Mouse (Mus musculus) forebrain, postnatal 0 days (tissue): ENCODE data around the gene Ccdc117. TPM values are rescaled to one million over a fixed set of nuclear protein-coding genes. Genes with fewer than 3 reads are reported as not detected.

Experiments used
- ATAC-seq: fragments of 200-750 bp; cut with Nextera tagmentation; 2 replicates; pipeline ENCODE4 v1.8.0; 2017; ENCODE audit warnings: mild to moderate bottlenecking, moderate library complexity
- DNase-seq: peaks from one replicate; pipeline ENCODE4 v3.0.0-alpha.2; 2015
- H3K27ac ChIP-seq: fragments of 300-500 bp; sonication (generic); 2 replicates; pipeline ENCODE4 v1.5.1; 2014; ENCODE audit warnings: low read depth, mild to moderate bottlenecking, antibody characterized with exemption, low read length, moderate library complexity, mixed read lengths
- H3K27me3 ChIP-seq: fragments of 300-500 bp; sonication (generic); 2 replicates; pipeline ENCODE4 v1.6.1; 2014; ENCODE audit warnings: mild to moderate bottlenecking, low read length, mixed read lengths; ENCODE audit not compliant: insufficient read depth
- H3K36me3 ChIP-seq: fragments of 300-500 bp; sonication (generic); 2 replicates; pipeline ENCODE4 v1.6.1; 2014; ENCODE audit warnings: mild to moderate bottlenecking, moderate library complexity; ENCODE audit not compliant: insufficient read depth
- H3K4me1 ChIP-seq: fragments of 300-500 bp; sonication (generic); 2 replicates; pipeline ENCODE4 v1.6.1; 2014; ENCODE audit warnings: antibody characterized with exemption; ENCODE audit not compliant: insufficient read depth
- H3K4me2 ChIP-seq: fragments of 300-500 bp; sonication (generic); 2 replicates; pipeline ENCODE4 v1.6.1; 2014; ENCODE audit warnings: low read depth, mild to moderate bottlenecking, moderate library complexity
- H3K4me3 ChIP-seq: fragments of 300-500 bp; sonication (generic); 2 replicates; pipeline ENCODE4 v1.5.1; 2014; ENCODE audit warnings: low read depth, low read length, mixed read lengths
- H3K9ac ChIP-seq: fragments of 300-500 bp; sonication (generic); 2 replicates; pipeline ENCODE4 v1.6.1; 2014; ENCODE audit warnings: mild to moderate bottlenecking
- H3K9me3 ChIP-seq: fragments of 300-500 bp; sonication (generic); 2 replicates; pipeline ENCODE4 v1.6.1; 2016; ENCODE audit warnings: low read length
- CTCF ChIP-seq: sonication (generic); IDR thresholded peaks from 2 replicates; pipeline ENCODE4 v1.5.1; 2016; ENCODE audit warnings: antibody characterized with exemption, control low read depth, low read depth
- WGBS: fragments of 180-500 bp; shearing (Covaris S2); extraction: QIAGEN DNeasy Blood & Tissue Kit; methylation state at CpG from one replicate; pipeline ENCODE4 v1.1.7; 2014; 5-methylcytosine and 5-hydroxymethylcytosine counted together
- polyA plus RNA-seq: library from polyadenylated mRNA; unstranded; fragments of >200 nt; fragmentation: Nextera tagmentation; extraction: Ambion mirVana; gene quantifications from 2 replicates; pipeline ENCODE4 v1.2.1, GENCODE M21; 2015
- total RNA-seq: library from RNA; depleted of rRNA; stranded (reverse); fragments of >200 nt; gene quantifications from 2 replicates; pipeline ENCODE4 v1.2.3, GENCODE M21; 2014

Ccdc117 gene
- total and polyA plus RNA-seq, 2 experiments from 2014 or later: 6.6 to 14.4 TPM

GRCm38 (mm10) chr11:5510099-5510391 lies 31.9 kb downstream of the Ccdc117 start:
- no peaks in the 10 kb centered on the region for H3K36me3 ChIP-seq
- no peak overlapping the region for H3K4me2 ChIP-seq
- H3K4me3 ChIP-seq: no peak overlapping the region
- H3K27me3 ChIP-seq: no peaks in the 10 kb centered on the region
- no peak overlapping the region for H3K27ac ChIP-seq
- DNase-seq: no peak
- no peak overlapping the region for H3K9ac ChIP-seq
- H3K9me3 ChIP-seq: no peaks in the 10 kb centered on the region
- ATAC-seq: no peak
- WGBS: 72% methylated on average over 5 of the region's 5 CpGs
- no peak for TF ChIP-seq CTCF
- H3K4me1 ChIP-seq: no peaks in the 10 kb centered on the region

- H3K9ac ChIP-seq: no peak overlapping the region
- no peaks in the 10 kb centered on the region for H3K27me3 ChIP-seq
- DNase-seq (no peak), ATAC-seq (no peak)
- H3K4me1 ChIP-seq: no peaks in the 10 kb centered on the region
- H3K27ac ChIP-seq: no peak overlapping the region
- no peak overlapping the region for H3K4me3 ChIP-seq
- no peak overlapping the region for H3K4me2 ChIP-seq
- H3K9me3 ChIP-seq: no peaks in the 10 kb centered on the region
- 89% methylated on average over 8 of the region's 8 CpGs for WGBS
- TF ChIP-seq CTCF: no peak
- no peaks in the 10 kb centered on the region for H3K36me3 ChIP-seq
Measured at GRCm38 (mm10) chr11:5509215-5510098, 32.5 kb downstream of the Ccdc117 start.

- 44% methylated on average over 18 of the region's 18 CpGs for WGBS
- Histone ChIP-seq H3K4me1 (no peaks in the 10 kb centered on the region), H3K9ac (no peak overlapping the region), H3K4me2 (no peak overlapping the region), H3K9me3 (no peaks in the 10 kb centered on the region), H3K36me3 (no peaks in the 10 kb centered on the region), H3K4me3 (no peak overlapping the region), H3K27ac (no peak overlapping the region), H3K27me3 (no peaks in the 10 kb centered on the region)
- no peak for TF ChIP-seq CTCF
- ATAC-seq (no peak), DNase-seq (no peak)
Measured at GRCm38 (mm10) chr11:5505856-5506575, 36.0 kb downstream of the Ccdc117 start.

- Histone ChIP-seq H3K4me1 (no peaks in the 10 kb centered on the region), H3K27ac (no peak overlapping the region), H3K4me3 (no peak overlapping the region), H3K9ac (no peak overlapping the region), H3K9me3 (no peaks in the 10 kb centered on the region), H3K36me3 (no peaks in the 10 kb centered on the region), H3K27me3 (no peaks in the 10 kb centered on the region), H3K4me2 (no peak overlapping the region)
- DNase-seq (no peak), ATAC-seq (no peak)
- 82% methylated on average over 10 of the region's 10 CpGs for WGBS
- no peak for TF ChIP-seq CTCF
Measured at GRCm38 (mm10) chr11:5502351-5503051, 39.5 kb downstream of the Ccdc117 start.

GRCm38 (mm10) chr11:5500903-5501741 lies 40.9 kb downstream of the Ccdc117 start:
- DNase-seq (no peak), ATAC-seq (no peak)
- no peak overlapping the region for H3K4me2 ChIP-seq
- TF ChIP-seq CTCF: no peak
- H3K4me3 ChIP-seq: no peak overlapping the region
- WGBS: 80% methylated on average over 13 of the region's 13 CpGs
- H3K9ac ChIP-seq: no peak overlapping the region
- H3K27me3 ChIP-seq: no peaks in the 10 kb centered on the region
- H3K9me3 ChIP-seq: no peaks in the 10 kb centered on the region
- no peaks in the 10 kb centered on the region for H3K36me3 ChIP-seq
- H3K27ac ChIP-seq: no peak overlapping the region
- no peaks in the 10 kb centered on the region for H3K4me1 ChIP-seq

GRCm38 (mm10) chr11:5499961-5500644 lies 41.9 kb downstream of the Ccdc117 start:
- no peak overlapping the region for H3K4me2 ChIP-seq
- no peaks in the 10 kb centered on the region for H3K9me3 ChIP-seq
- TF ChIP-seq CTCF: no peak
- no peaks in the 10 kb centered on the region for H3K36me3 ChIP-seq
- ATAC-seq (no peak), DNase-seq (no peak)
- no peak overlapping the region for H3K4me3 ChIP-seq
- no peak overlapping the region for H3K9ac ChIP-seq
- no peak overlapping the region for H3K27ac ChIP-seq
- WGBS: 84% methylated on average over 11 of the region's 11 CpGs
- H3K27me3 ChIP-seq: no peaks in the 10 kb centered on the region
- no peaks in the 10 kb centered on the region for H3K4me1 ChIP-seq
